Mouse (Mus musculus) brown adipose tissue, adult 24 weeks (tissue): ENCODE data around the gene Car8. TPM values are rescaled to one million over a fixed set of nuclear protein-coding genes. Genes with fewer than 3 reads are reported as not detected.

Experiments
- H3K27ac ChIP-seq: fragments of 200-500 bp; replicated peaks from 2 replicates; pipeline ENCODE4 v1.5.1; 2012; ENCODE audit warnings: low read depth, mild to moderate bottlenecking, low read length
- H3K4me1 ChIP-seq: fragments of 200-500 bp; 2 replicates; pipeline ENCODE4 v1.6.1; 2012; ENCODE audit warnings: low read length, mixed read lengths; ENCODE audit not compliant: control insufficient read depth, insufficient read depth, insufficient read length
- H3K4me3 ChIP-seq: fragments of 200-500 bp; 2 replicates; pipeline ENCODE4 v1.5.1; 2012; ENCODE audit warnings: low read depth, mild to moderate bottlenecking, low read length, moderate library complexity; ENCODE audit not compliant: insufficient read depth
- polyA plus RNA-seq: library from polyadenylated mRNA; stranded (reverse); fragments of >200 nt; gene quantifications from 2 replicates; pipeline ENCODE4 v1.2.4, GENCODE M21; 2012; ENCODE audit not compliant: missing spikeins, insufficient read depth, insufficient read length

Gene Car8
- 5.0 and 5.4 TPM in 2 replicates for polyA plus RNA-seq

- peaks cover 4% of the 10 kb centered on the region; the same call in 1 of the 2 replicates for H3K4me1 ChIP-seq
- 0 out of 2 replicates have a peak within 1 kb of the TSS, but pooled peaks have one; percentile 2 for H3K27ac ChIP-seq
- H3K4me3 ChIP-seq: peak within 1 kb of the TSS; percentile 73
Observed at GRCm38 (mm10) chr4:8238560-8239305, at the start of gene Car8. Gene Car8 (minus strand): TSS chr4:8239041.

- no peak overlapping the region for H3K4me3 ChIP-seq
- no peaks in the 10 kb centered on the region for H3K4me1 ChIP-seq
- no peak overlapping the region for H3K27ac ChIP-seq
Observed at GRCm38 (mm10) chr4:8284934-8285333, 46.1 kb upstream of the Car8 start.

- no peaks in the 10 kb centered on the region for H3K4me1 ChIP-seq
- H3K4me3 ChIP-seq: no peak overlapping the region
- no peak overlapping the region for H3K27ac ChIP-seq
Observed at GRCm38 (mm10) chr4:8278159-8278558, 39.3 kb upstream of the Car8 start.

- Histone ChIP-seq H3K27ac (no peak overlapping the region), H3K4me1 (no peaks in the 10 kb centered on the region), H3K4me3 (no peak overlapping the region)
Observed at GRCm38 (mm10) chr4:8249805-8250204, 11.0 kb upstream of the Car8 start.

GRCm38 (mm10) chr4:8245495-8246063 lies 6.7 kb upstream of the Car8 start:
- H3K4me3 ChIP-seq: no peak overlapping the region
- H3K4me1 ChIP-seq: no peaks in the 10 kb centered on the region
- no peak overlapping the region for H3K27ac ChIP-seq

GRCm38 (mm10) chr4:8245062-8245461 lies 6.2 kb upstream of the Car8 start:
- Histone ChIP-seq H3K4me1 (no peaks in the 10 kb centered on the region), H3K4me3 (no peak overlapping the region), H3K27ac (no peak overlapping the region)

GRCm38 (mm10) chr4:8239699-8240098 lies 858 bp upstream of the Car8 start:
- H3K4me1 ChIP-seq: no peaks in the 10 kb centered on the region
- no peak overlapping the region for H3K4me3 ChIP-seq
- H3K27ac ChIP-seq: no peak overlapping the region

GRCm38 (mm10) chr4:8239306-8239670 lies 447 bp upstream of the Car8 start:
- H3K27ac ChIP-seq: 0 out of 2 replicates have a peak overlapping the region, but pooled peaks have one; percentile 2
- peak overlapping the region; percentile 73 for H3K4me3 ChIP-seq
- peaks cover 1% of the 10 kb centered on the region; the same call in 1 of the 2 replicates for H3K4me1 ChIP-seq

- H3K4me3 ChIP-seq: no peak overlapping the region
Observed at GRCm38 (mm10) chr4:8232393-8233111, 6.3 kb downstream of the Car8 start.

GRCm38 (mm10) chr4:8231291-8231871 lies 7.5 kb downstream of the Car8 start:
- Histone ChIP-seq H3K4me3 (no peak overlapping the region), H3K27ac (no peak overlapping the region), H3K4me1 (peaks cover 10% of the 10 kb centered on the region; the same call in 1 of the 2 replicates)

More at GRCm38 (mm10) chr4:8232393-8233111, 6.3 kb downstream of the Car8 start:
- H3K27ac ChIP-seq: no peak overlapping the region
- H3K4me1 ChIP-seq: peaks cover 10% of the 10 kb centered on the region; the same call in 1 of the 2 replicates

- H3K27ac ChIP-seq: no peak overlapping the region
- peaks cover 10% of the 10 kb centered on the region; the same call in 1 of the 2 replicates for H3K4me1 ChIP-seq
- H3K4me3 ChIP-seq: no peak overlapping the region
Observed at GRCm38 (mm10) chr4:8229661-8230298, 9.1 kb downstream of the Car8 start.

GRCm38 (mm10) chr4:8218941-8219340 lies 19.9 kb downstream of the Car8 start:
- no peaks in the 10 kb centered on the region for H3K4me1 ChIP-seq
- no peak overlapping the region for H3K27ac ChIP-seq
- no peak overlapping the region for H3K4me3 ChIP-seq

GRCm38 (mm10) chr4:8218004-8218403 lies 20.8 kb downstream of the Car8 start:
- Histone ChIP-seq H3K4me3 (no peak overlapping the region), H3K27ac (no peak overlapping the region), H3K4me1 (no peaks in the 10 kb centered on the region)

GRCm38 (mm10) chr4:8217272-8217671 lies 21.6 kb downstream of the Car8 start:
- no peak overlapping the region for H3K27ac ChIP-seq
- H3K4me1 ChIP-seq: no peaks in the 10 kb centered on the region
- H3K4me3 ChIP-seq: no peak overlapping the region

- H3K27ac ChIP-seq: no peak overlapping the region
- H3K4me3 ChIP-seq: no peak overlapping the region
- H3K4me1 ChIP-seq: no peaks in the 10 kb centered on the region
Observed at GRCm38 (mm10) chr4:8216551-8216950, 22.3 kb downstream of the Car8 start.
